Mouse (Mus musculus): Measurements from ENCODE around the gene Zfand6.
A peak's percentile ranks its signal among the peaks of the same experiment; 100 is the strongest.

Zfand6 gene

GRCm38 (mm10) chr7:84651303-84651986, 38.3 kb downstream of the Zfand6 start:
- peak; percentile 85 for DNase-seq (ENCODE audit: extremely low read depth, low read depth)

- no peak for DNase-seq (ENCODE audit: extremely low read depth, low read depth)
Observed at GRCm38 (mm10) chr7:84649016-84649415, 40.7 kb downstream of the Zfand6 start.

GRCm38 (mm10) chr7:84646256-84646655, 43.5 kb downstream of the Zfand6 start:
- DNase-seq (ENCODE audit: extremely low read depth, low read depth): no peak

- DNase-seq (ENCODE audit: extremely low read depth, low read depth): no peak
Observed at GRCm38 (mm10) chr7:84643270-84643998, 46.3 kb downstream of the Zfand6 start.

- DNase-seq (ENCODE audit: extremely low read depth, low read depth): no peak
Observed at GRCm38 (mm10) chr7:84642159-84642928, 47.4 kb downstream of the Zfand6 start.

GRCm38 (mm10) chr7:84636939-84637338, 52.8 kb downstream of the Zfand6 start:
- no peak for DNase-seq (ENCODE audit: extremely low read depth, low read depth)

GRCm38 (mm10) chr7:84631878-84632277, 57.9 kb downstream of the Zfand6 start:
- DNase-seq (ENCODE audit: extremely low read depth, low read depth): no peak

GRCm38 (mm10) chr7:84623718-84624117, 66.0 kb downstream of the Zfand6 start:
- no peak for DNase-seq (ENCODE audit: extremely low read depth, low read depth)

GRCm38 (mm10) chr7:84620956-84621355, 68.8 kb downstream of the Zfand6 start:
- no peak for DNase-seq (ENCODE audit: extremely low read depth, low read depth)

- no peak for DNase-seq (ENCODE audit: extremely low read depth, low read depth)
Observed at GRCm38 (mm10) chr7:84618951-84619350, 70.8 kb downstream of the Zfand6 start.

GRCm38 (mm10) chr7:84612445-84612844, 77.3 kb downstream of the Zfand6 start:
- DNase-seq (ENCODE audit: extremely low read depth, low read depth): no peak

GRCm38 (mm10) chr7:84611609-84612008, 78.2 kb downstream of the Zfand6 start:
- peak; percentile 22 for DNase-seq (ENCODE audit: extremely low read depth, low read depth)

- no peak for DNase-seq (ENCODE audit: extremely low read depth, low read depth)
Observed at GRCm38 (mm10) chr7:84606293-84606749, 83.4 kb downstream of the Zfand6 start, which contains the start of gene Fah. Fah (minus strand) TSS chr7:84606722.

- no peak for DNase-seq (ENCODE audit: extremely low read depth, low read depth)
Observed at GRCm38 (mm10) chr7:84605704-84606292, 84.0 kb downstream of the Zfand6 start.

- no peak for DNase-seq (ENCODE audit: extremely low read depth, low read depth)
Observed at GRCm38 (mm10) chr7:84605033-84605687, 84.6 kb downstream of the Zfand6 start.

GRCm38 (mm10) chr7:84604501-84604900, 85.3 kb downstream of the Zfand6 start:
- DNase-seq (ENCODE audit: extremely low read depth, low read depth): no peak

- DNase-seq (ENCODE audit: extremely low read depth, low read depth): no peak
Observed at GRCm38 (mm10) chr7:84601331-84601730, 88.4 kb downstream of the Zfand6 start.

- DNase-seq (ENCODE audit: extremely low read depth, low read depth): no peak
Observed at GRCm38 (mm10) chr7:84600631-84601030, 89.1 kb downstream of the Zfand6 start.

- no peak for DNase-seq (ENCODE audit: extremely low read depth, low read depth)
Observed at GRCm38 (mm10) chr7:84596633-84597032, 93.1 kb downstream of the Zfand6 start.

GRCm38 (mm10) chr7:84596002-84596401, 93.8 kb downstream of the Zfand6 start:
- no peak for DNase-seq (ENCODE audit: extremely low read depth, low read depth)

GRCm38 (mm10) chr7:84594917-84595303, 94.8 kb downstream of the Zfand6 start:
- no peak for DNase-seq (ENCODE audit: extremely low read depth, low read depth)

Measured in MEL-GATA-1-ER (cell line).